Mouse (Mus musculus): ENCODE data around the gene Gm43552.

DNA sequence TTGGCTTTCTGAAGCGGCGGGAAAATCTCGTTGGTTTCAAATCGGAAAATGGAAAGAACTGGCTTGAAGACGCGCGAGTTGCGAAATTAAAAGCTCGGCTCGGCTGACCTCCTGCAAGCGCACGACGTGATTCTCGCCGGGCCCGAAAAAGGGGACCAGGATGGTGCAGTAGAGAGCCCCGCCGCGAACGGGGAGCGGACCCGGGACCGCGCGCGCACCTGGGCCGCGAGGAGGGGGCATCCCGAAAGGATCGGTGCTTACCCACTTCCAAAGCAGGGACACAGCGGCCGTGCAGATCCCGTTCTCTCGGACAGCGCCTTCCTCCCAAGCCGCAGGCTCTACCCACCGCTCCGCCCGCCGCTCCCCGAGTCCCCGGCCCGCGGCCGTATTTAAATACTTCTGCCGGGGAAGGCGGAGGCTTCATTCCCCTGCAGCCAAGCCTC lies 57.2 kb downstream of the Gm43552 start:
- TF ChIP-seq CTCF (IDR thresholded peaks at IDR 0.05; ENCODE audit: control insufficient read depth, insufficient read depth, low read length) (no peak), POLR2A (IDR thresholded peaks at IDR 0.05; ENCODE audit: borderline replicate concordance, control insufficient read depth, low read depth, low read length) (no peak)

Data from bone marrow, adult 2 months (tissue).